Mouse (Mus musculus): ENCODE measurements at regions not wholly inside any gene's neighbourhood (a gene's known extent, or its start where the extent isn't known, plus 50 kb on each side); places are given as distances from the start of the nearest gene placed in this dataset.

DNA sequence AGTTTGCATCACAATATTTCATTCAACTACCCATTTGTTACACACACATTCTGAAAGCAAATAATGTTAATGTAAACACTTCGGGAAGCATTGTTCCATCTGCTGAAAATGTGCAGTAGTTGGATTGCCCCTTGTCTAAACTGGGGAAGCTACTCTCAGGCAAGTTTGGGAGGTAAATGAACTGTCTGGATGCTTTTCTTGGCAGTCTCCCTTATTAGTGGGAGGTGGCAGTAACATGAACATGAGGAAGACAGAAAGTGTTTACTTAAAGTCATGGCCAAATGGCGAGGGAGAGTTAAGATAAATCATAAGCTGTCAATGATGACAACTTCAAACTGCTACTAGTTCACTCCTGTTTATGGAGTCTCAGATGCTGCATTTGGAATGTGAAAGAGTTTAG, 332.0 kb downstream of the Osr1 start:
- Histone ChIP-seq H3K9me3 (no peaks in the 10 kb centered on the region), H3K27me3 (no peaks in the 10 kb centered on the region), H3K27ac (no peak overlapping the region), H3K9ac (no peak overlapping the region), H3K4me3 (no peak overlapping the region), H3K4me2 (replicated peaks) (no peak overlapping the region), H3K4me1 (no peaks in the 10 kb centered on the region), H3K36me3 (no peaks in the 10 kb centered on the region)
- no peak for ATAC-seq (ENCODE audit: low FRiP score, low read depth)
- 72% methylated on average over 2 of the region's 2 CpGs for WGBS

DNA sequence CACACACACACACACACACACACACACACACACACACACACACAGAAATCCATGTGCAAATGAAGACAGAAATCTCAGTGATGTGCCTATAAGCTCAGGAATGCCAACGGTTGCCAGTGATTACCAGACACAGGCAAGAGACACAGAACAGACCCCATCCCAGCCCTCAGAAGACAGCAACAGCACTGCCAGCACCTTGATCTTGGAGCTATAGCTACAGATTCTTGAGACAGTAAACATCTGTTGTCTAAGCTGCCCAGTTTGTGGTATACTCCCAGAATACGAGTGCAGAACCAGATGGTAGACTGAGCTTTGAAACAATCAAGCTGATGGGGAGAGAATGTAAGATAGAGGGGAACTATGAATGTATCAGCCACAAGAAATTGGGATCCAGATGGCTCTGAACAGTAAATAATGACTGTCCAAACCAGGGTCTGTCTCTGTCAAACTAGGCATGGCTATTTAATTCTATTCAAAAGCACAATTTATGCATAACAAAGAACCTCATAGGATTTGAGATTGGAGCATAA, 333.9 kb downstream of the Osr1 start:
- no peak overlapping the region for H3K9ac ChIP-seq
- ATAC-seq (ENCODE audit: low FRiP score, low read depth) = no peak
- WGBS = 54% methylated on average over 2 of the region's 2 CpGs
- no peak overlapping the region for H3K4me2 ChIP-seq (replicated peaks)
- H3K4me3 ChIP-seq = no peak overlapping the region
- H3K27me3 ChIP-seq = no peaks in the 10 kb centered on the region
- H3K9me3 ChIP-seq = no peaks in the 10 kb centered on the region
- no peaks in the 10 kb centered on the region for H3K36me3 ChIP-seq
- H3K4me1 ChIP-seq = no peaks in the 10 kb centered on the region
- H3K27ac ChIP-seq = no peak overlapping the region

DNA sequence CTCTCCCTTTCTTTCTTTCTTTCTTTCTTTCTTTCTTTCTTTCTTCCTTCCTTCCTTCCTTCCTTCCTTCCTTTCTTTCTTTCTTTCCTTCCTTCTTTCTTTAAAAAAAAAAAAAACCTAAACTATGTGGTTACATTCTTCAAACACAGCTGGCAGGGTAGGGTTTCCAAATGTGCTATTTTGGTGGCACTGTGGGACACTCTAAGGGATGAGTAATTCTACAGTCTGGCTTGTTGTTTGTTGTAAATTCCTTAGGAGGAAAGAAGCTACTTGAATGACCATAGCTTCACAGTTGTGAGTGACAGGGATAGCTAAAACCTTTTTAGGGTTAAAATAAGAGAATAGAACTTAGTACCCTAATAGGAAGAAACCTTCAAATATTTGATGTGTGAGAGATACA, 342.4 kb downstream of the Osr1 start:
- Histone ChIP-seq H3K4me3 (no peak overlapping the region), H3K4me1 (no peaks in the 10 kb centered on the region), H3K27me3 (no peaks in the 10 kb centered on the region), H3K9me3 (no peaks in the 10 kb centered on the region), H3K9ac (no peak overlapping the region), H3K36me3 (no peaks in the 10 kb centered on the region), H3K27ac (no peak overlapping the region), H3K4me2 (replicated peaks) (no peak overlapping the region)
- ATAC-seq (ENCODE audit: low FRiP score, low read depth) = no peak

DNA sequence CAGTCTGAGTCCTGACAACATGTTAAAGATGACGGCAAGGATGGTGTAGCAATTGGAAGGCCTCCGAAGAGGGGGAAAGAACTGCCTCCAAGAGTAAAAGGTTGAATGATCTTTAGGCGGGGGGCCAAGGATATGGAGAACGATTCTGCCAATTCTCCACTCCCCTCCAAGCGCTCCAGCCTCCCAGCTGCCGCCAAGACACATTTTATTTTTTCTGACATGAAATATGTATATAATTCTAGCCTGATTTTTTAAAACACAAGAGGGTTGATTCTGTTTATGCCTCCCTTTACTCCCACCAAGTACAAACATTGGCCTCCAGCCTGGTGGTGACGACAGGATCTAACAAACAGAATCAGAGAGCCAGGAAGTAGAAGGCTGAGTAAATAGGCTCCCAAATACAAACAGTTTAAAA, 345.8 kb downstream of the Osr1 start:
- Histone ChIP-seq H3K9me3 (no peaks in the 10 kb centered on the region), H3K27ac (no peak overlapping the region), H3K9ac (no peak overlapping the region), H3K4me3 (no peak overlapping the region), H3K36me3 (no peaks in the 10 kb centered on the region), H3K27me3 (no peaks in the 10 kb centered on the region), H3K4me1 (no peaks in the 10 kb centered on the region), H3K4me2 (replicated peaks) (no peak overlapping the region)
- WGBS = 70% methylated on average over 7 of the region's 7 CpGs
- ATAC-seq (ENCODE audit: low FRiP score, low read depth) = no peak

DNA sequence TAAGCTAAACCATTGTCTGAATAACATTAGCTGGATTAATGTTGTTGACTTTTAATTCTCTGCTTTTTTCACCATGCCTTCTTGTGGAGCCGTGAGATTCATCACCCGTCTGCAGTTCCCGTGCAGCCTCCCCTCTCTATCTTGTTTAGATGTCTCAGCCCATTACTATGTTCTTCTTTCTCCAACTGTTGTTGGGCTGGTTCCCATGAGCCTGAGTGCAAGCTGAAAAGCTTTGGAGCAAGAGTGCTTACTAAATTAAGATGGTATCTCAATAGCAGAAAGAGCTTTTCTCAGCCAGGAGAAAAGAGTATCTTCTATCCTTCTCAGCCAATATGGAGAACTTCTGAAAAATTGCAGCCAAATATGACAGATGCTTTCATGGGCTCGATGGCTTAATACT, 348.1 kb downstream of the Osr1 start:
- no peak overlapping the region for H3K9ac ChIP-seq
- no peaks in the 10 kb centered on the region for H3K9me3 ChIP-seq
- H3K27ac ChIP-seq = no peak overlapping the region
- no peaks in the 10 kb centered on the region for H3K36me3 ChIP-seq
- H3K4me1 ChIP-seq = no peaks in the 10 kb centered on the region
- H3K27me3 ChIP-seq = no peaks in the 10 kb centered on the region
- ATAC-seq (ENCODE audit: low FRiP score, low read depth) = no peak
- no peak overlapping the region for H3K4me2 ChIP-seq (replicated peaks)
- 85% methylated on average over 4 of the region's 4 CpGs for WGBS
- no peak overlapping the region for H3K4me3 ChIP-seq

DNA sequence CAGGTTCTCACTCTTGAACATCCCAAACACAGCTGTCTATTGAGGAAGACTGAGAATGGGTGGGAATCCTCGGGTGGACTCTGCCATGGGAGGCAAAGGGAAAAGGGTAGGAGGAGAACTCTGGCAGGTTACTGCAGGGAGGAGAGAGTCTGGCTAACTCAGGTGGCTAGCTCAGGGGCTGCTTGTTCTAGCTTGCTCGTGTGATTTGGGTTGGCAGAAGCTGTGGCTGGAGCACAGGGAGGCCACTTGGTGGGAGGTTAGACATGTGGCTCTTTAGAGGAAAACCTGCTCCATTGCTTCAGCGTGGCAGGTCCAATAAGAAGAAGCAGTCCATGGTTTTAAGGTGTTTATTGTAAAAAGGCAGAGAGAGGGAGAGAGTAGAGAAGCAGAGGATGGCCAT, 349.1 kb downstream of the Osr1 start:
- ATAC-seq (ENCODE audit: low FRiP score, low read depth) = no peak
- Histone ChIP-seq H3K36me3 (no peaks in the 10 kb centered on the region), H3K27me3 (no peaks in the 10 kb centered on the region), H3K4me2 (replicated peaks) (no peak overlapping the region), H3K4me3 (no peak overlapping the region), H3K4me1 (no peaks in the 10 kb centered on the region), H3K9me3 (no peaks in the 10 kb centered on the region), H3K27ac (no peak overlapping the region), H3K9ac (no peak overlapping the region)
- 71% methylated on average over 3 of the region's 3 CpGs for WGBS

DNA sequence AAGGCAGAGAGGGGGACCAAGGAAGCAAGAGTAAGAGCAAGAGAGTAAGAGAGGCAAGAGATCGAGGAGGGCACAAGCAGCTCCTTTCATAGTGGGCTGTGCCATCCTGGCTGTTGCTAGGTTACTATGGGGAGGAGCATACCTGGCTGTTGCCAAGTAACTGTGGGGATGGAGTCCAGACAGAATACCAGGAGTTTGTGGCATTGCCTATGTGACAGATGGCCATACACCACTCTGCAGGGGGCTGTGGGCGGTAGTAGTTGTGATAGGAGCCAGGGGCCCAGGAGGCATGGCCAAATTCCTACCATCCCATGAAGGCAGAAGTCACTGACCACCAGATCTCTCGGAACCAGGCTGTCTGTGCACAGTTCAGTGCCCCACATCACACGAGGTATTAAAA, 349.5 kb downstream of the Osr1 start:
- no peak for ATAC-seq (ENCODE audit: low FRiP score, low read depth)
- Histone ChIP-seq H3K9ac (no peak overlapping the region), H3K27me3 (no peaks in the 10 kb centered on the region), H3K36me3 (no peaks in the 10 kb centered on the region), H3K4me2 (replicated peaks) (no peak overlapping the region), H3K27ac (no peak overlapping the region), H3K9me3 (no peaks in the 10 kb centered on the region), H3K4me1 (no peaks in the 10 kb centered on the region), H3K4me3 (no peak overlapping the region)
- WGBS = 71% methylated on average over 4 of the region's 4 CpGs

DNA sequence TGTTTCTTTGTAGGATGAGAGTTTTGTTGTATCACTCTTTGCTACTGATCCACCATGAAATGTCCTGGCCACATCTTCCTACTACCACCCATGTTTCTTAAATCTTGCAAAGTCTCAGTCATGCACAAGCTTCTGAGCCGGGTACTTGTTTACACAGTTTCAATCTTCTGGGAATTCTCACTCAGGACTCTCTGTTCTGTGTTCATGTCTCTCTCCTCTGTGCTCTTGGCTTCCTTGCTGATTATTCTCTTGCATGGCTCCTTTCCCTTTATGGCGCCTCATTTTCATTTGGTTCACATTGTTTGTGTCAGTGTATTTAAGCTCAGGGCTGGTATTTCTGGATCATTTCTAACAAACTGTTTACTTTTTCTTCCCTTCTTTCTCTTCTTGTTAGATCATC, 350.5 kb downstream of the Osr1 start:
- no peaks in the 10 kb centered on the region for H3K27me3 ChIP-seq
- no peak for ATAC-seq (ENCODE audit: low FRiP score, low read depth)
- WGBS = 83% methylated on average over 2 of the region's 2 CpGs

DNA sequence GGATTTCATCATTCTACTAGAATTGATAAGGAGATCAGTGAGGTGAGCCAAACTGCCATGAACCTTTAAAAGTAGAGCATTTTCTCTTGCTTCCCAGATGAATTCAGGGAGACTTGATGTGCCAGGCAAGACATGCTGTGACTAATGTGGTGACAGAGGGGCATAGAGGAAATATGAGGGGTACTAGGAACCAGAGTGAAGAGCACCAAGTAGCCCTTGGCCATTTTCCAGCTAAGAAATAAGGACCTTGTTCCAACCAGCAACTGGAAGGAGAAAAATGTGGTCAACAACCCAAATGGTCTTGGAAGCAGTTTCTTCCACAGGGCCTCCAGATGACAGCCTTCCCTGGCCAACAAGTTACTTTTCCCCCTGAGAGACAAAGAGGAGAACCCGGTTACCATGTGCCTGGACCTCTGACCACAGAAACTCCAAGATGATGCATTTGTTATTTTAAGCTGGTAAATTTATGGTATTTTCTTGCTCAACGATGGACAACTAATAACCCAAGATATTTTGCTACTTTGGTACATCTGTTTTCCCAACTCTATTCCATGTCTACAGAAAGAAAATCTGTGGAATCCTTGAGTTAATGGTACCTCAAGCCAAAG, 351.8 kb downstream of the Osr1 start:
- Histone ChIP-seq H3K36me3 (no peaks in the 10 kb centered on the region), H3K27me3 (no peaks in the 10 kb centered on the region), H3K4me3 (no peak overlapping the region), H3K27ac (no peak overlapping the region), H3K9me3 (no peaks in the 10 kb centered on the region), H3K4me1 (no peaks in the 10 kb centered on the region), H3K4me2 (replicated peaks) (no peak overlapping the region), H3K9ac (no peak overlapping the region)
- WGBS = 91% methylated on average over 2 of the region's 2 CpGs
- ATAC-seq (ENCODE audit: low FRiP score, low read depth) = no peak

More for the DNA sequence above, 350.5 kb downstream of the Osr1 start:
- H3K9me3 ChIP-seq = no peaks in the 10 kb centered on the region
- no peaks in the 10 kb centered on the region for H3K36me3 ChIP-seq
- H3K27ac ChIP-seq = no peak overlapping the region
- no peak overlapping the region for H3K9ac ChIP-seq
- no peak overlapping the region for H3K4me2 ChIP-seq (replicated peaks)
- no peak overlapping the region for H3K4me3 ChIP-seq
- H3K4me1 ChIP-seq = no peaks in the 10 kb centered on the region

DNA sequence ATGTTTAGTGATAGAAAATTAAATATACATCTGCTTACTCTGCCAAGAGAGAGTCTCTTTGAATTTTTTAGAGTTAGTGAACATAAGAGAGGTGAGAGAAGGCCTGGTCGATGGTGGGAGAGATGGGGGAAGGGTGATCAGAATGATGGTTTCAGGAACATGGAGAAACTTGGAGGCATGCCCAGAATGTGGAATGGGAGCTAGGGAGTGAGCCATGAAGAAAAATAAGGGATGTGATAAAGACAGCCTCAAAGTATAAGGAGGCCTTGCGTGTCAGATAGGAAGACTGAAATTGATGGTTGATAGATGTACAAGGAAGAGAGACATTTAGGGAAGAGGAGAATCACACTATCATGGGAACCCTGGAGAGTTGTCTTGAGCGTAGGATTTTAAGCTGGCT, 354.6 kb downstream of the Osr1 start:
- H3K4me3 ChIP-seq = no peak overlapping the region
- H3K4me2 ChIP-seq (replicated peaks) = no peak overlapping the region
- no peak overlapping the region for H3K9ac ChIP-seq
- no peaks in the 10 kb centered on the region for H3K9me3 ChIP-seq
- no peaks in the 10 kb centered on the region for H3K27me3 ChIP-seq
- H3K4me1 ChIP-seq = no peaks in the 10 kb centered on the region
- H3K27ac ChIP-seq = no peak overlapping the region
- WGBS = 73% methylated on average over 3 of the region's 3 CpGs
- ATAC-seq (ENCODE audit: low FRiP score, low read depth) = no peak
- no peaks in the 10 kb centered on the region for H3K36me3 ChIP-seq

DNA sequence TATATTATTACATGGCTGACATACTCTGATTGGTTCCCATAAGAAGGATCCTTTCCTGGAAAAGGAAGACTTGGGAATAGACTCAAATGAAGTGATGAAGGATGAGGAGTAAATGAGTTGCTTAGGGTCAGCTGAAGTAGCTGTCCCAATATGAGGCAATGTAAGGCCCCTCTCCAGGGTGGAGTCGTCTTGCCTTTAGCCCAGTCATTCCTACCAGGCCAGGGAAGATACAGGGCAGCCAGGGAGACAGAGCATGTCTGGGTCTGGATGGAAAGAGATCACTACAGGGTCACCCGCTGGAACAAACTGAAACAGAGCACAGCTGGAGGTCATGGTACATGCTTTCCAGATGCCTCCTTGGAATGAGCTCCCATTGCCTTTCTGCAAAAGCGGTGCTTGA, 364.2 kb downstream of the Osr1 start:
- no peaks in the 10 kb centered on the region for H3K27me3 ChIP-seq
- H3K4me2 ChIP-seq (replicated peaks) = no peak overlapping the region
- WGBS = 78% methylated on average over 3 of the region's 3 CpGs
- H3K9ac ChIP-seq = no peak overlapping the region
- no peak overlapping the region for H3K27ac ChIP-seq
- ATAC-seq (ENCODE audit: low FRiP score, low read depth) = no peak
- no peaks in the 10 kb centered on the region for H3K9me3 ChIP-seq
- no peaks in the 10 kb centered on the region for H3K4me1 ChIP-seq
- no peak overlapping the region for H3K4me3 ChIP-seq
- no peaks in the 10 kb centered on the region for H3K36me3 ChIP-seq

DNA sequence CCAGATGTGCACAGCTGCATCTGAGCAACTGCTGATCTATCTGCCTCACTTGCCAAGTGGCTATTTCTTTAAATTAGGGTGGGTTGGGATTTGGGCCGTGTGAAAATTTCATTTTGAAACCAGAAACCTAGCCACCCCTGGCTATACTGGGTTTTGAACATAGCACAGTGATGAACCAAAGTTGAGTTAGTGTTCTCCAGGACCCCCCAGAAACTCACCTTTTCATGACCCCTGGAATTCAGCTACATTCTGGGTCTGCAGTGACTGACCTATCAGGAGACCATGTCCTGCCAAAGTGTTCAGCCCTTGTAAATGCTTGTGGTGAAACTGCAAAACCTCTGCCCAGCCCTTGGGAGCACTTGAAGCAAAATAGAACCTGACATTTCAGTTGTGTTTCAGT, 371.4 kb downstream of the Osr1 start:
- 21% methylated on average over 1 of the region's 1 CpGs for WGBS

DNA sequence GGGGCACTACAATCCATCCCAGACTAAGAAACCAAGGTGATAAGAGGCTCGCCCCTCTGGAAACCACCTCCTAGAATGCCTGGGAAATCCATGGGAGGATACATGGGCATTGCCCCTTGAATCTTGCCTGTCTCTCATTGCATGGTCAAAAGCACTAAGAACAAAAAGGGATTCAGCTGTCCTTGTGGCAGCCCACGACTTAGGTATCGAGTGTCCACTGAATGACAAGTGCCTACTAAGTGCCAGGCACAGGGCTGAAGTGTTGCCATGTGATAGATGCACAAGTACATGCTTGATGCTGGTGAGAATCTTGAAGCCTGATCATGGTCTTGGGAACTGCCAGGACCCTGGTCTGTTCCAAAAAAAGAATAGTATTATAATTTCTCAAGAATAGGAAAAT, 371.9 kb downstream of the Osr1 start:
- 84% methylated on average over 3 of the region's 3 CpGs for WGBS
- ATAC-seq (ENCODE audit: low FRiP score, low read depth) = no peak
- H3K9ac ChIP-seq = no peak overlapping the region

More for the DNA sequence above, 371.4 kb downstream of the Osr1 start:
- Histone ChIP-seq H3K9me3 (no peaks in the 10 kb centered on the region), H3K9ac (no peak overlapping the region), H3K27me3 (no peaks in the 10 kb centered on the region), H3K27ac (no peak overlapping the region), H3K4me2 (replicated peaks) (no peak overlapping the region), H3K4me1 (peaks cover 10% of the 10 kb centered on the region; the same call in 1 of the 2 replicates), H3K4me3 (no peak overlapping the region), H3K36me3 (no peaks in the 10 kb centered on the region)
- peak; percentile 72 for ATAC-seq (ENCODE audit: low FRiP score, low read depth)

More for the DNA sequence above, 371.9 kb downstream of the Osr1 start:
- peaks cover 10% of the 10 kb centered on the region; the same call in 1 of the 2 replicates for H3K4me1 ChIP-seq
- no peaks in the 10 kb centered on the region for H3K27me3 ChIP-seq
- no peaks in the 10 kb centered on the region for H3K9me3 ChIP-seq
- no peak overlapping the region for H3K4me3 ChIP-seq
- H3K27ac ChIP-seq = no peak overlapping the region
- H3K36me3 ChIP-seq = no peaks in the 10 kb centered on the region
- no peak overlapping the region for H3K4me2 ChIP-seq (replicated peaks)

Data from limb, embryonic 13.5 days (tissue).